Mouse (Mus musculus) stomach, embryonic 16.5 days (tissue): Measurements from ENCODE around the gene Rhof. TPM values are rescaled to one million over a fixed set of nuclear protein-coding genes. Genes with fewer than 3 reads are reported as not detected.
A peak's percentile ranks its signal among the peaks of the same experiment; 100 is the strongest.

Experiments used
- ATAC-seq: fragments of 200-750 bp; cut with Nextera tagmentation; 2 replicates; pipeline ENCODE4 v1.8.0; 2017; ENCODE audit warnings: moderate number of reproducible peaks, moderate TSS enrichment; ENCODE audit not compliant: insufficient read depth, low FRiP score
- H3K27ac ChIP-seq: fragments of 300-500 bp; sonication (generic); 2 replicates; pipeline ENCODE4 v1.5.1; 2014; ENCODE audit warnings: low read length
- H3K27me3 ChIP-seq: fragments of 300-500 bp; sonication (generic); 2 replicates; pipeline ENCODE4 v1.6.1; 2014; ENCODE audit warnings: low read length, control low read depth, mixed read lengths; ENCODE audit not compliant: control insufficient read depth, insufficient read depth
- H3K36me3 ChIP-seq: fragments of 300-500 bp; sonication (generic); 2 replicates; pipeline ENCODE4 v1.6.1; 2014; ENCODE audit warnings: low read length; ENCODE audit not compliant: control insufficient read depth, insufficient read depth
- H3K4me1 ChIP-seq: fragments of 300-500 bp; sonication (generic); 2 replicates; pipeline ENCODE4 v1.6.1; 2014; ENCODE audit warnings: low read length, control low read depth, mixed read lengths; ENCODE audit not compliant: control insufficient read depth, insufficient read depth
- H3K4me2 ChIP-seq: fragments of 300-500 bp; sonication (generic); 2 replicates; pipeline ENCODE4 v1.6.1; 2014; ENCODE audit warnings: low read depth, low read length, mixed read lengths
- H3K4me3 ChIP-seq: fragments of 300-500 bp; sonication (generic); replicated peaks from 2 replicates; pipeline ENCODE4 v1.5.1; 2014; ENCODE audit warnings: mild to moderate bottlenecking, low read length
- H3K9ac ChIP-seq: fragments of 300-500 bp; sonication (generic); 2 replicates; pipeline ENCODE4 v1.6.1; 2014; ENCODE audit warnings: low read length
- H3K9me3 ChIP-seq: fragments of 300-500 bp; sonication (generic); replicated peaks from 2 replicates; pipeline ENCODE4 v1.6.1; 2016; ENCODE audit warnings: low read length, control low read depth; ENCODE audit not compliant: control insufficient read depth
- WGBS: fragments of 180-500 bp; shearing (Covaris S2); extraction: QIAGEN DNeasy Blood & Tissue Kit; methylation state at CpG from one replicate; pipeline ENCODE4 v1.1.7; 2014; 5-methylcytosine and 5-hydroxymethylcytosine counted together
- polyA plus RNA-seq: library from polyadenylated mRNA; unstranded; fragments of >200 nt; fragmentation: Nextera tagmentation; extraction: Ambion mirVana; gene quantifications from 2 replicates; pipeline ENCODE4 v1.2.1, GENCODE M21; 2015

Gene Rhof
- polyA plus RNA-seq, 1 experiment from 2014 or later = 2.6 TPM

DNA sequence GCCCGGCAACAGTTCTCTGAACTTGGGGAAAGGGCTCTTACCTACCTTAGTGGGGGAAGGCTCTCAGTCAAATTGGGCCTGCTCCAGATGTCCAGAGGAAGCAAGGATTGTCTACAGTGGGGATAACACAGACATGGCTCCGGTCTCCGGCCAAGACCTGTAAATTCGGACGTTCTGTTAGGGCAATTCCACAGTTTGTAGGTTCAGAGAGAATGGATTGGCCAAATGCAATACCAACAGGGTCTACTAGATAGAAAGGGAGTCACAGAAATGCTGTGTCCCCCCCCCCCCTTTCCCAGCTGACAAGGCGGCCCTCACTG is 5.4 kb upstream of the Rhof start:
- peak overlapping the region; percentile 63 for H3K4me3 ChIP-seq
- H3K9ac ChIP-seq = peak overlapping the region; percentile 97
- H3K36me3 ChIP-seq = no peaks in the 10 kb centered on the region
- peak overlapping the region; percentile 97 for H3K4me2 ChIP-seq
- 7% methylated on average over 6 of the region's 6 CpGs for WGBS
- no peaks in the 10 kb centered on the region for H3K9me3 ChIP-seq
- peaks cover 48% of the 10 kb centered on the region for H3K4me1 ChIP-seq
- ATAC-seq = no peak
- H3K27ac ChIP-seq = peak overlapping the region; percentile 100
- no peaks in the 10 kb centered on the region for H3K27me3 ChIP-seq

DNA sequence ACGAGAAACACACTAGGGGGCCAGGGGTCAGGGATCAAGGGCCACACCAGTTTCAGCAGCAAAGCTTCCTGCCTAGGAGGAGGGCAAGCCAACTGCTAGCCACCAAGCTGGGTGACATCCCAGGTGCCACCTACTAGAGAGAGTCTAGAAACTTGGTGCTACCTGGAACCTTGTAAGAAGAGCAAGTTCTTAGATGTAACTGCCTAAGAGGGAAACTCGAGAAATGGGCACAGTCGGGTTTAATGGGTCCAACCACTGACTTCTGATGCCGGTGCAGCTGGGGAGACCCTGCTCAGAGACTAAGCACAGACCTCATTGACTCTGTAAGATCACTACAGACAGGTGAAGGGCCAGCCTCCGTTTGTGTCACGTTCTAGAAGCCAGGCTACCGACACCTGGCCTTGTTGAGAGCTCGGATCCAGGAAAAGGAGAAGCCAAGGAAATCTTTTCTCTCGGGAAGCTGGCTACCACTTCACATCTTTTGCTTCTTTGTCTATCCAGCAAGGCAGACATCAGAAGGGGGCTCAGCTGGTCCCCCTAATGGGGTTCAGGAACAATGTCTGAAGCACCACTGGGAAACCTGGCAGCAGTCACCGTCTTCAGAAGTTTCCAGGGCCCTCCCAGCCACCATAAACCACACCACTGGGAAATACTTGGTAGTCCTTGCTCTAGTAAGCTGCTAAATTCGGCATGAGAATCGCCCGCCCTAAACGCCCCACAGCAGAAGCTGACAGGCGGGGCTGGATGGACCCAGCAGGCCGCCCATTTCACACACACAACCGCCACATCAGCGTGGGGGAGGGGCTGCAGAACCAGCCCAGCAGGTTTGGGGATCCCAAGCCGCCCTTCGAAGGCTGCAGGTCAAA is 4.8 kb upstream of the Rhof start:
- H3K9me3 ChIP-seq = no peaks in the 10 kb centered on the region
- ATAC-seq = peak; percentile 35; the same call in 1 of the 2 replicates
- peak overlapping the region; percentile 97 for H3K9ac ChIP-seq

DNA sequence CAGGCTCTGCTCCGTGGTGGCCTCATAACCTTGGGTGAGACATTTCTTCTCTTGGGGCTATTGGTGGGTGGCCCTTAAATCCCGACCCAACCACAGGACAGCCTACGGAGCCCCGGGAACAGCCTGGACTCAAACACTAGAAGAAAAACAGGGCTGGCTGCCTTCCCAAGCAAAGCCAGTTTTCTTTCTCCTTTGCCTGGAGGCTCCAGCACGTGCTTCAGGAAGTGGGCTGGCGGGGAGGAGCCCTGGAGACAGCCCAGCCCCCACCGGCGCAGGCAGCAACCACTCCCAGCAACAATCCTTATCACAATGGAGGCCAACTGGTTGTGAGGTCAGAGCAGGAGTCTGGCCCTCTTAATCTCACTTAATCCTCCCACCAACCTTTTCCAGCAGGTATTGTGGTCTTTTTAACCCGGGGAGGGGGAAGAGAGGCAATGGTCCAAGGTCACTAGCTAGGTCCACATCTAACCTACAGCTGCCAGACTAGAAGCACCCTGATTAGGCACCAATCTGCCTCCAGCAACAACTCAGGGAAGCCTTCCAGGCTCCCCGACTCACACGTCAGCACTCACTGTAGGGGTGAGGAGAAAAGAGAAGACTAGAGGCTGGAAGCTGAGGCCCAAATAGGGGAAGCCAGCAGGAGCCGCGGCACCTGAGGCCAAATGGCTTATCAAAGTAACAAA is 4.0 kb upstream of the Rhof start:
- H3K9me3 ChIP-seq = no peaks in the 10 kb centered on the region
- peak overlapping the region; percentile 100 for H3K27ac ChIP-seq
- peak overlapping the region; percentile 63 for H3K4me3 ChIP-seq
- ATAC-seq = peak; percentile 65
- no peaks in the 10 kb centered on the region for H3K27me3 ChIP-seq
- peaks cover 61% of the 10 kb centered on the region for H3K4me1 ChIP-seq
- peak overlapping the region; percentile 97 for H3K4me2 ChIP-seq
- no peaks in the 10 kb centered on the region for H3K36me3 ChIP-seq
- WGBS = 1% methylated on average over 13 of the region's 13 CpGs
- H3K9ac ChIP-seq = peak overlapping the region; percentile 97

More for the DNA sequence above, 4.8 kb upstream of the Rhof start:
- Histone ChIP-seq H3K4me1 (peaks cover 54% of the 10 kb centered on the region), H3K27ac (peak overlapping the region; percentile 100), H3K4me2 (peak overlapping the region; percentile 97), H3K4me3 (peak overlapping the region; percentile 63), H3K27me3 (no peaks in the 10 kb centered on the region), H3K36me3 (no peaks in the 10 kb centered on the region)
- 4% methylated on average over 20 of the region's 20 CpGs for WGBS

DNA sequence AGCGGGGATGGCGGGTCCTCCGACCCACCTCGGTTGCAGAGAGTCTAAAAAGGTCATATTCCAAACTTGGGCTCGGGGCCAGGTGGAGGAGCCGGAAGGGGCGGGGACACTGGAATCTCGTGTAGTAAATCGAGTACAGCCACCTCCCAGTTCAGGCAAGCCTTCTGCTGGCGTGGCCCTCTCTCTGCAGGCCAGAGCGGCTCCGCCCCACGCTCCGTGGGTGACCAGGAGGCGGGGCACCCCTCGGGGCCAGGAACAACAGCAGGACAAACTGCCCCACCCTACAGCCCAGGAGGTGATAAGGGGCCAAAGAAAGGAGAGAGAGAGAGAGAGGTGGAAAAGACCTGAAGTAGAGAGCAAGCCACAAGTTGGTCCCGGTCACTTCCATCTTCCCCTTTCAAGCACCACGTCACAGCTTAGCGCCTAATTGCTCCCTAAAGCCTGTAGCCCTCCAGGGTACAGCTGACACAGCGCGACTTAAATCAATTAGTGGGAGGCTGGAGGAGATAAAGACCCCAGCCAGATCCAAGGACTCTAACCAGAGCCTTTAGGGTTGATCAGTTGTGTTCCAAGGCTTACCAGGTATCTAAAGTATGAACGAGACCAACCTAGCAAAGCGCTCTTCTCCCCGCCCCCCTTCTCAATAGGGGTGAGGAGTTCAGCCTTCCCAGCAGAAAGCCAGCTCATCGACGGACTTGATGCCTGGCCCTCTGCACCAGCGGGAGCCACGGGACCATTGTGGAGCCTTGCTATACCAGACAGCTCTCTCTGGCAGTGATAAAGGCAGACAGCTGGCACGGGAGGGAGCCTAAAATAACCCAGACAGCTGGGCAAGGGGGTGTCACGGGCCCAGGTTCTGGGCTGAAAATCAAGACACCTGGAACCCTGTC is 3.2 kb upstream of the Rhof start:
- ATAC-seq = peak; percentile 56
- peak overlapping the region; percentile 79 for H3K9ac ChIP-seq
- H3K27me3 ChIP-seq = no peaks in the 10 kb centered on the region
- H3K4me1 ChIP-seq = peaks cover 61% of the 10 kb centered on the region
- H3K4me2 ChIP-seq = peak overlapping the region; percentile 97
- peak overlapping the region; percentile 63 for H3K4me3 ChIP-seq
- peak overlapping the region; percentile 100 for H3K27ac ChIP-seq
- H3K36me3 ChIP-seq = no peaks in the 10 kb centered on the region
- WGBS = 4% methylated on average over 30 of the region's 30 CpGs
- no peaks in the 10 kb centered on the region for H3K9me3 ChIP-seq

DNA sequence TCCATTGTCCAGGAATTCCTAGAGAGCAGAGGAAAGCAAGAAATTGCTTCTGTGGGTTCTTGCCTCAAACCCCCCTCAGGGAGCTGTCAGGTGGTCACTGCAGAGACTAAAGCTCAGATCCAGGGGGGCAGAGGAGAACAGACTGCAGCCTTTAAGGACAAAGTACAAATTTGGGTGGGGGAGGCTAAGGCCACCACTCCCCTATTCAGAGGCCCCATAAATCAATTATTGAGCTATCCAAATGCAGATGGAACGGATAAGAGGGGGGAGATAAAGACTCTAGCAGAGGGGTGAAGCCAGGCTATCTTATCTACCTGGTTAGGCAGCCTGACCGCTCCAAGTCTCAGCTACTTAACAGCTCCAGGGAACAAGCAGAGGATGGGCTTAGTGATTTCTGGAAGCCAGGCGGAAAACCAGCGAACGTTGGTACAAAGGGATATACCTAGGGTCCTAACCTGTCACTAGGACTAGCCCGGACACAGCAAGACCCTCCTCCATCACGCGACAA is 2.4 kb upstream of the Rhof start:
- H3K4me2 ChIP-seq = peak overlapping the region; percentile 97
- H3K4me1 ChIP-seq = peaks cover 61% of the 10 kb centered on the region
- peak overlapping the region; percentile 100 for H3K27ac ChIP-seq
- no peaks in the 10 kb centered on the region for H3K9me3 ChIP-seq
- H3K36me3 ChIP-seq = no peaks in the 10 kb centered on the region
- H3K27me3 ChIP-seq = no peaks in the 10 kb centered on the region
- peak overlapping the region; percentile 79 for H3K9ac ChIP-seq
- H3K4me3 ChIP-seq = peak overlapping the region; percentile 63
- 22% methylated on average over 8 of the region's 8 CpGs for WGBS
- no peak for ATAC-seq

DNA sequence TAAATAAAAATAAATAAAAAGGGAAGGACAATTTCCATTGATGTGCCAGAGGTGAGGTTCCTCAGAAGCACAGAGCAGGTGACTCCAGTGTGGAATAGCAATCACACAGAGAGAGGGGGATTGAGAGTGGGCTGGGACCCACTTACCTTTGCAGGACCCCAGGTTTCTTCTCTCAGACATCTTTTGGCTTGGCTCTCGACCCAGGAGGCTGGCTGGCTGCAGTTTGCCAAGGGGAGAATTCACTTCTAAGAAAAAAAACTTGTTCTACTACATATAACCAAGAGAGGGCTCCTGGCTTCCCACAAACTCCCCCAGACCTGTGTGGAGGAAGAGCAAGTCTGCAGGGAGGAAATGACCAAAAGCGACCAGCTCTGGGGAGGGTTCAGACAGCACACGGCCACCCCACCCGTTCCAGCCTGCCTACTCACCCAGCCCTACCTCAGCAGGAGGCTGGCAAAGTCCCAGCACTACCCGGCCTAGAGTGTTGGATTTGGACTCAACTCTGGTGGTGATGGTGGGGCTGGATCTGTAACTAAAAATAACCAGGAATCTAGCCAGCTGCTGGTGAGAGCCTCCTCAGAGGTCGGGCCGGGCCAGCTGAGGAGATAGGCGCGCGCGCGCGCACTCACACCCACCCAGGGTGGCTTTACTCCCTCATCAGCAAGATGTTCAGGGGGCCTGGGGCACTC is 1.8 kb upstream of the Rhof start:
- H3K9ac ChIP-seq = peak overlapping the region; percentile 79

DNA sequence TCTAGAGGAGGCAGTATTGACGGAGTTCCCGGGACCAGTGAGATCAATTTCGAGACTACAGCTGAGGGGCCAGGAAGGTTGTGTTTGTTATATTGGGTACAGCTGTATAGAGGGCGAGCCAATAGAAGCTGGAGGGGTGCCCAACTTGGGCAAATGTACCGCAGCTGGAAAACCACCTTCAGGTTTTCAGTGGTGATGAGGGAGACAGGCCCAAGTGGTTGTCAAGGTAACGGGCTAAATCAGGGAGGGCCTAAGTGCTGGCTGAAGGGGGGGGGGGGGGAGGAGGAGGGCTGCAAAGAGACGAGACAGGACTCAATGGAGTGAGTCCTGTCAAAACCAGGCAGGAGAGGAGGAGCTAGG is 1.3 kb upstream of the Rhof start:
- Histone ChIP-seq H3K4me3 (no peak overlapping the region), H3K4me2 (peak overlapping the region; percentile 97; the same call in 1 of the 2 replicates), H3K36me3 (no peaks in the 10 kb centered on the region), H3K27ac (peak overlapping the region; percentile 100), H3K9me3 (no peaks in the 10 kb centered on the region), H3K4me1 (peaks cover 61% of the 10 kb centered on the region), H3K27me3 (no peaks in the 10 kb centered on the region), H3K9ac (no peak overlapping the region)
- no peak for ATAC-seq
- 29% methylated on average over 7 of the region's 7 CpGs for WGBS

More for the DNA sequence above, 1.8 kb upstream of the Rhof start:
- Histone ChIP-seq H3K27me3 (no peaks in the 10 kb centered on the region), H3K4me2 (peak overlapping the region; percentile 97), H3K4me3 (peak overlapping the region; percentile 63), H3K9me3 (no peaks in the 10 kb centered on the region), H3K36me3 (no peaks in the 10 kb centered on the region), H3K27ac (peak overlapping the region; percentile 100), H3K4me1 (peaks cover 61% of the 10 kb centered on the region)
- 15% methylated on average over 13 of the region's 13 CpGs for WGBS
- no peak for ATAC-seq

DNA sequence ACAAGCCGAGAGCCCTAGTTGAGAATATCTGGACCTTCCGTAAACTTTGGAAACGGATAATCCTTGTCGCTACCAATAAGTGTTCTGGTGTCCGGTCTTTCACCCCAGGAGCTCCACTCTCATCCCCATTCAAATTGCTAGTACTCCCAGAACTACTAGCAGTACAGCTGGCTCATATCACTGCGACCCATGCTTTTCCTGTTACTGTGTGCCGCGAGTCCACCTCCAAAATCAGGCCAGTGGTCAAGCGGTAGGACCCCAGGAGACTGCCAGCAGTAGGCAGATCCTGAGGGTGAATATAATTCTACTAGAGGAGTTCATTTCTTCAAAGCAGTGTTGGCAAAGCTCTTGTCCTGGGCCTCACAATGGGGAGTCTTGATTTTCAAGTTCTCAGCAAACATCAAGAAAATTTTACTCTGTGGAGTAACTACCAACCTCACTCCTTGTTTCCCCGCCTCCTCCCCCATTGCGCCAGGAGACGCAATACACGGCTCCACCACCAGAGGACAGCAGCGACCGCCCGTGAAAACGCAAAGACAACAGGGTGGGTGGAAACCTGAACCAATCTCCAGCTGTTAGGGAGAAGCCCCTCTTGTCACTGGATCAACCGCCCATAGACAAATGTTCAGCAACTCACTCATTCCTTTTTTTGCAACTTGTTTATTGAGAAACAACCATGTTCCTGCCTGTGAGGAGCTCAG is 741 bp upstream of the Rhof start:
- no peak for ATAC-seq
- Histone ChIP-seq H3K4me1 (peaks cover 61% of the 10 kb centered on the region), H3K4me3 (0 out of 2 replicates have a peak overlapping the region, but pooled peaks have one; percentile 8), H3K9me3 (no peaks in the 10 kb centered on the region), H3K36me3 (no peaks in the 10 kb centered on the region), H3K27me3 (no peaks in the 10 kb centered on the region), H3K4me2 (peak overlapping the region; percentile 97), H3K9ac (peak overlapping the region; percentile 34; the same call in 1 of the 2 replicates), H3K27ac (peak overlapping the region; percentile 100)
- 14% methylated on average over 18 of the region's 18 CpGs for WGBS
